Mouse (Mus musculus) lung, postnatal 0 days (tissue): ENCODE data around the gene Scel.

ENCODE experiments used
- CTCF ChIP-seq: IDR thresholded peaks from 2 replicates; pipeline ENCODE4 v1.5.1; 2016; ENCODE audit warnings: antibody characterized with exemption, mild to moderate bottlenecking
- EP300 ChIP-seq: IDR thresholded peaks from 2 replicates; pipeline ENCODE4 v1.6.1; 2016; ENCODE audit warnings: antibody characterized with exemption, mild to moderate bottlenecking, control low read depth

- TF ChIP-seq CTCF, result no peak
- no peak for TF ChIP-seq EP300
These were observed 43.5 kb downstream of the Scel start for GRCm38 (mm10) chr14:103556609-103557008.
